Mouse (Mus musculus) embryo, embryonic 10 days (tissue): Measurements from ENCODE around the gene Dcun1d4.
"Not testable (repeated sequence)": the region's sequence is repeated elsewhere in the genome, so short reads cannot be mapped to it uniquely, and the experiment has no call there.

ENCODE experiments used
- DNase-seq: peaks from one replicate; pipeline ENCODE4 v3.0.0-alpha.2; 2015; ENCODE audit warnings: low spot score

The Dcun1d4 gene

GRCm38 (mm10) chr5:73480700-73481099, at the start of gene Dcun1d4:
Dcun1d4 (plus strand) TSS chr5:73481000.
- no peak for DNase-seq

DNA sequence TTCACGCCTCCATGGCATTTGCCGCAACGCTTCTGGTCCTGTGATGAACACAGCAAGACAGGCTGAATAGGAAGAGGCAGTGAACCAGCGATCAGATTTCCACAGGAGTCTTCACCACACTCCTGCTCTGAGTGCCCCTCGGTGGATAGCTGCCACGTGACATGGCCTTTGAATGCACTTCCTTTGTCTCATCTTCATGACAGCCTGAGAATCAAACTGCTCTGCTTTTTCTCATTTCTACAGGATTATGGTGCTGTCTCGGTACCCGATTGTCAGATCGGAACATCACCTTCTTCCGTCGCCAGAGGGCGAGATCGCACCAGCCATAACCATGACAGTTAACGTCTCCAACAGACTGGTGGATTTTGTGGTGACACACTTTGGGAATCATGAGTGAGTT, 49.2 kb upstream of the Dcun1d4 start:
- DNase-seq, result peak; percentile 92

DNA sequence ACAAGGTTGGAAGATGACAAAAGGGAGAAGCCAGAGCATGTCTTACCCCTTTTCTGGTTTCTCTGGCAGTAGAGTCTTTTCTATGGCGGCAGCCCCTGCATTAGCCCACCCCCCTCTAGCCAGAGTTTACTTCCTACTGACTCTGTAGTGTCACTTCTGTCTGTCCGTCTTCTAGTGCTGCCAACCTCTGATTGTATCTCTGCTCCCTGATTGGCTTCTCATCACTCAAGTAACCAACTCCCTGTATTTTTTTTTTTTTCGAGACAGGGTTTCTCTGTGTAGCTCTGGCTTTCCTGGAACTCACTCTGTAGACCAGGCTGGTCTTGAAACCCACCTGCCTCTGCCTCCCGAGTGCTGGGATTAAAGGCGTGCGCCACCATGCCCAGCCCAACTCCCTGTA, 48.0 kb upstream of the Dcun1d4 start:
- no peak for DNase-seq

- DNase-seq, result no peak
These were observed 46.0 kb upstream of the Dcun1d4 start for GRCm38 (mm10) chr5:73434764-73435163.

DNA sequence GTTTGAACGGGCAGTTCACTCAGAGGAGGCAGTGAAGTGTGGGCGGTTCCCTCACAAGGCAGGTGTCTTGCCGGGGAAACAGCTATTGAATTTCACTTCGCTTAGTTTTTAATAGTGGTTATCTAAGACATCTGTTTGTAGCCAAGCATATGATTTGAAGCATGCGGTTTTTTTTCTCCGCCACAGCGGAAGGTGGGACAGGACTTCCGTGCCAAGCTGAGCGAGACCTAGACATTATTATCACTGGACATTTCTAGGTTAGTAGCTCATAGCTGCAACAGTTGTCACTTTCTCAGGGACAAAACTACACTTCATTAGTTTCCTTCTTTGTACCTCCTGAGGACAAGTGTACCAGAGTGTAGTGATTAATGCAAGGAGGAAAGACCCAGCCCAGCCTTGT, 38.6 kb upstream of the Dcun1d4 start:
- DNase-seq, result no peak

DNA sequence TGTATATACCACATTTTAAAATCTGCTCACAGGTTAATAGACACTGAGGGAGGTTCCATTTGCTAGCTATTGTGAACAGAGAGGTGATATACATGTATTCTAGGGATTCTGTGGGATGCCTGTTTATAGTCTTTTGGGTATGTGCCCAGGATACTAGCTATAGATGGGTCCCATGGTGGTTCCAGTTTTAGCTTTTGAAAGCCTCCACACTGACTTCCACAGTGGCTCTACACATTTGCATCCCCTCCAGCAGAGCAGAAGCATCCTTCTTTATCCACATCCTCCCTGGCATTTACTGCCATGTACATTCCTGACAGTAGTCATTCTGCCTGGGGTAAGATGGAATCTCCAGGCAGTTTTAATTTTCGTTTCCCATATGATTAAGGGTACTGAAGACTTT, 30.5 kb upstream of the Dcun1d4 start:
- no peak for DNase-seq

DNA sequence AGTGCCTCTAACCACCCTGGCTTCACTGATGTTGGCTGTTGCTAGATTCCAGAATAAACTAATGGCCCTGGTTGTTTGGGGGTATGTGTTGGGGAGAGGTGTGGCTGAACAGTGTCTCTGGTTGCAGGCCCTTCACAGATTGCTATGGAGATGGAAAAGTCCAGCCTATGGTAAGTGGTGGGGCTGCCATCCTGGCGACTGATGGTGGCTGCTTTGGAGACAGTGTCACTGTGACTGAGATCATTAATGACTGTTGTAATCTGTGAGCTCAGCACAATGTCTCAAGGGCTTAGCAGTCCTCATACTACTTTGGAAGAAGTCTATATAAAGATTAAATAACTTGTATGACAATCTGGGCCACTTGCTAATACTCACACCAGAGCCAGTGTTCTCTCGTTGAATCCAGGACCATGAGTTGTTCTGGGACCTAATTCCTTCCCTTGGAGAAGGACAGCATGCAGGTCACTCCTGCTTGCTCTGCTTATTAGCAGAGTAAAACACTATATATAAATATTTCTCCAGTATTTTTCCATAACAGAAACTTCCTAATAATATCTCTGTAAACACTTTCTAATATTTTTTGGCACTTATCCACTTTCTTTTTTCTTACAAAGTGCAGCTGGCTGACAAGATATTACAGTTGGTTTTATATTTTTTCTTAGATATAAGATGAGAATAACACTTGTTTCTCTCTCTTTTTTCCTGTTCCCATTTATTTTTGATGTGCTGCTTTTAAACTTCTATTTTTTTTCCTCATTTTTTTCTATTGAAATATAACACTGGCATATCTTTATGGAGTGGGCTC, 26.1 kb upstream of the Dcun1d4 start:
- DNase-seq, result no peak

- DNase-seq, result no peak
These were observed 25.5 kb upstream of the Dcun1d4 start for GRCm38 (mm10) chr5:73455307-73455687.

- no peak for DNase-seq
These were observed 12.1 kb upstream of the Dcun1d4 start for GRCm38 (mm10) chr5:73468462-73469433.

DNA sequence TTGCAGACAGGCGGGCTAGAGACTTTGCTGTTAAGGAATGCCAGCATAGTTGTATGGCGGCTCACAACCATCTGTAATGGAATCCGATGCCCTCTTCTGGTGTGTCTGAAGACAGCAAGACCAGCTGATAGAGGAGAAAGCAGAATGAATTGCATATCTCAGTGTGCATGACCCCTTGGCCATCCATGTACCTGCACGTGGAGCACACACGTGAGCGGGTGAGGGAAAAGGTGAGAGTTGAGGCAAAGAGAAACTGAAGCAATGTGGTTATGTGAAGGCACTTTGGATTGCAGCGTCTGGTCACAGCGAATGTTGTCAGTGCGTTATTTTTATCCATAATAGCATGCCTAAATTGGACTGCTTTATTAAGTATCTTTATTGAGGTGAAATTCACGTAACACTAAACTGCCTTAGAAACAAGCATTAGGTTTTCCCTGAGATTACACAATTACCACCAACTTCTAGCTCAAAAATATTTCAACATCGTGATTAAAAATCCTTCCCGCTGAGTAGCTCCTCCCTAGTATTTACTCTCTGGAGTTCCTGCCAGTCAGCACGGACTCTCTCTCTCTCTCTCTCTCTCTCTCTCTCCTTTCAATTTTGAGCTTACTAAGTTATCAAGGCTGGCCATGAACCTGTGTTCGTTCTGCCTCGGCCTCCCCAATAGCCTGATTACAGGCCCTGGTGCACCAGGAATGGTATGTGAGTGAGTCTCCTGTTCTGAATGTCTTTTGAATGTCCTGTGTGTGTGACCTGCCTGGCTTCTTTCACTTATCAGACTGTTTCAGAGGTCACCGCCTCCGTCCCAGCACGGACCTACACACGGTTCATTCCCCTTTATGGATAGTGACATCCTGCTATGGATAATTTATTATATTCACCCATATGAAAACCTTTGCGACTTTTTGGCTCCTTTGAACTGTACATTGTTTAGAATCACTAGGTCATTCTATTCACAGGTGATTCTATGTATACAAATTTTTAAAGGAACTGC, 6.1 kb upstream of the Dcun1d4 start:
- no peak for DNase-seq

DNA sequence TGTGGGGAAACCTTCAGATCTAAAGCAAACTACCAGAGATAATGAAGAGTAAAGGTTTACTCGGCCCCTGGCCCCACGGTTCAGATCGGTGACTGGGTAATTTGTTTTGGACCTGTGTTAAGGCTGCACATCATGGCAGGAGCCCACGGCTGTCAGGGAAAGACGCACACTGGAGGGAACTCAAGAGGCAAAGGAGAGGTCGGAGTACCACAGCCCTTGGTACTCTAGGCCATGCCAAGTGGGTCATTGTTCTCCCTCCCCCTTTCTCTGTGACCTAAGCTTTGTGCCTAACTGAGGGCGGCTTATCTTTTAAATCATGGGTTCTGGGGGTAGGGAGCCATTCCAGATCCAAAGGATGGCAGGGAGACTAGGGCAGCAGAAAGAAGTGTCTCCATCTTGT, 601 bp downstream of the Dcun1d4 start:
- DNase-seq, result no peak

- DNase-seq, result not testable (repeated sequence)
These were observed 1.6 kb downstream of the Dcun1d4 start for GRCm38 (mm10) chr5:73482381-73482780.

- peak; percentile 11 for DNase-seq
These were observed 3.3 kb downstream of the Dcun1d4 start for GRCm38 (mm10) chr5:73484016-73484615.

GRCm38 (mm10) chr5:73486451-73486850, 5.7 kb downstream of the Dcun1d4 start:
- DNase-seq, result peak; percentile 23

DNA sequence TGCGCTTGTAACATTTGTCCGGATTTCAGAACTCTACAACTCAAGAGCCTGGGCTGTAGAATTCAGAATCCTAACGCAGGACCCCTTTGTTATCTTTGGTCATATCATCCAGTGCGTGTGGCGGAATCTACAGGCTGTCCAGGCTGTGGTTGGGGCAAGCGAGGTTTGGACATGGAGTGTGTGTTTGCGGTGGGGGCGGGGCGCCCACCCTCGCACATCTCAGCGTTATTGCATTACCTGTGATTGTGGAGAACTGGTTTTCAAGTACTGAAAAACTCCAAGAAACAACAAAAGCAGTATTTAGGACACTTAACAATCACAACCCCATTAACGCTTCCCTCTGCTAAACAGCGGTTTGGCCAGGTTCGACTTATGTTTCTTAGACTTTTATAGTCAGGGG, 9.1 kb downstream of the Dcun1d4 start:
- peak; percentile 34 for DNase-seq

DNA sequence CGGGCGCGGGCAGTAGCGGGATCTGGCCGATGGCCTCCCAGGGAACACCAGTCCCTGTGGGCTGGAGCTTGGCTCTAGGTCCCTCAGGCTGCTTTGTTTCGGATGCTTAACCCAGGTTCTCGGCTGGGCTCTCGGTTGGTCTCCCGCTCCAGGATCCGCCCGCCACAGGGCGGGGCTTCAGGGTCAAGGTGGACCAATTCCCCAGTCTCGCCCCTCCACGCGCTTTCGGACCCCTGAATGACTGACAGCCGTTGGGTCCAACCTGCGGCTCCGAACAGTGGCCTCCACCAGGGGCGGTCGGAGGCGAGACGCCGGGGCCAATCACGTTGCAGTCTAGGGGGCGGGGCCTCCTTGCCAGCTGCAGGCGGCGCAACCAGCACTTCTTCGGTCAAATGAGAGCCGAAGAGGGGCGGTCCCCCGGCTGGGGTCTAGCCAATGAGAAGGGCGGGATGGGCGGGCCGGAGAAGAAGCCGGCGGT, 9.8 kb downstream of the Dcun1d4 start:
- DNase-seq, result peak; percentile 99

- DNase-seq, result peak; percentile 46
These were observed 10.5 kb downstream of the Dcun1d4 start for GRCm38 (mm10) chr5:73491074-73491836.

DNA sequence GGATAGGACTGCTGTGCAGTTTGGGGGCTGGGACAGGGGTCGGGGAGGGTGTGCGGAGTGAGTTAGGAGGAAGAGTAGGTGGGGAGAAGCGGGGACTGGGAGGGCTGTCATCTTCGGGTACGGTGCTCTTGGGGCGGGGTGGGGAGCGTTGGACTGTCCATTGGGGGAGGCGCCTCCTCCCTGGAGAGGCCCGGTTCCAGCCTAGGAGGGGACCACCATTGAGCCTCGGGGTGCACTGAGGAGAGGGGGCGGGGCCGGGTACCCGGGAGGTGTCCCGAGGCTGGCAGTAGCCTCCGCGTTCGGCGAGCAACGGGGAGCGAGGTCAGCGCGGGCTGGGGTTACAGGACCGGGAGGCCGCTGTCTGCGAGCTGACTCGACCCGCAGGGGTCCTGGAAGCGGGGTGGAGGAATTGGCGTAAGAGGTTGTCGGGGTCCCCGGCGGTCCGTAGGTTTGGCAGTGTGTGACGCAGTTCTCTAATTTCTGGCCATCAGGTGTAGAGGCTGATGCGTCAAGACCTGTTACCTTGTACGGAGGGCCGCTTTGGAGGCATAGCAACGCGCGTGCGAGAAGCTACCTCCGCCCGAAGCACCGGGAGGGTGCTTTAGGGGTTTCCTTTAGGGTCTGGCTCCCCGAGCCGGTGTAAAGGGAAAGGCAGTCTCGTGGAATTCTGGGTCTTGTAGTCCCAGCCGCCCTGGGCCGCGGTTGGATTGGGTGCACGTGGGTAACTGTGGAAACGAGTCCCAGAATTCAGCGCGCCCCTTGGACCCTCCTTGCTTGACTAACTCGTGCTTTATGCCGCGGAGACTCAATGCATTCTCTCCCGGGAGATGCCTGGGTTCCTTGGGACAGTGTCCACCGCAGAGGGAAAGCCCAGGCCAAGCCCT, 11.3 kb downstream of the Dcun1d4 start:
- peak; percentile 97 for DNase-seq

GRCm38 (mm10) chr5:73497401-73497800, 16.6 kb downstream of the Dcun1d4 start:
- no peak for DNase-seq
